Mouse (Mus musculus) ES-Bruce4 (cell line): Measurements from ENCODE around the gene Gimap5. TPM values are rescaled to one million over a fixed set of nuclear protein-coding genes. Genes with fewer than 3 reads are reported as not detected.

Source experiments
- H3K27ac ChIP-seq: 2 replicates; pipeline ENCODE4 v1.5.1; 2012; ENCODE audit warnings: low read length, inconsistent platforms; ENCODE audit not compliant: insufficient read depth
- H3K27me3 ChIP-seq: 2 replicates; pipeline ENCODE4 v1.6.1; 2012; ENCODE audit warnings: mild to moderate bottlenecking, low read length, inconsistent platforms; ENCODE audit not compliant: control insufficient read depth, poor library complexity, insufficient read depth, severe bottlenecking
- H3K36me3 ChIP-seq: 2 replicates; pipeline ENCODE4 v1.6.1; 2012; ENCODE audit warnings: inconsistent platforms, mild to moderate bottlenecking, low read length, moderate library complexity; ENCODE audit not compliant: control insufficient read depth, poor library complexity, insufficient read depth, severe bottlenecking
- H3K4me1 ChIP-seq: one replicate; pipeline ENCODE4 v1.8.1; 2011; ENCODE audit warnings: low read length; ENCODE audit not compliant: control insufficient read depth, insufficient read depth
- H3K4me3 ChIP-seq: 2 replicates; pipeline ENCODE4 v1.5.1; 2011; ENCODE audit warnings: low read depth, mild to moderate bottlenecking, low read length
- H3K9ac ChIP-seq: 2 replicates; pipeline ENCODE4 v1.6.1; 2012; ENCODE audit warnings: low read depth, mild to moderate bottlenecking, inconsistent platforms; ENCODE audit not compliant: poor library complexity, severe bottlenecking
- H3K9me3 ChIP-seq: replicated peaks from 2 replicates; pipeline ENCODE4 v1.6.1; 2012; ENCODE audit warnings: mild to moderate bottlenecking, low read length, inconsistent platforms; ENCODE audit not compliant: control insufficient read depth, poor library complexity, insufficient read depth, severe bottlenecking
- CTCF ChIP-seq: IDR thresholded peaks from one replicate; pipeline ENCODE4 v1.8.1; 2011; ENCODE audit warnings: low read depth, low read length
- EP300 ChIP-seq: IDR thresholded peaks from 2 replicates; pipeline ENCODE4 v1.6.1; 2011; ENCODE audit warnings: low read depth, low read length; ENCODE audit not compliant: insufficient read depth
- POLR2A ChIP-seq: IDR thresholded peaks from one replicate; pipeline ENCODE4 v1.8.1; 2011; ENCODE audit warnings: low read length; ENCODE audit not compliant: insufficient read depth
- polyA plus RNA-seq: library from polyadenylated mRNA; stranded (reverse); fragments of >200 nt; gene quantifications from 2 replicates; pipeline ENCODE4 v1.2.4, GENCODE M21; 2011; ENCODE audit warnings: low read depth; ENCODE audit not compliant: missing spikeins, insufficient read depth, insufficient read length

The Gimap5 gene
- polyA plus RNA-seq, 1 experiment = not detected

DNA sequence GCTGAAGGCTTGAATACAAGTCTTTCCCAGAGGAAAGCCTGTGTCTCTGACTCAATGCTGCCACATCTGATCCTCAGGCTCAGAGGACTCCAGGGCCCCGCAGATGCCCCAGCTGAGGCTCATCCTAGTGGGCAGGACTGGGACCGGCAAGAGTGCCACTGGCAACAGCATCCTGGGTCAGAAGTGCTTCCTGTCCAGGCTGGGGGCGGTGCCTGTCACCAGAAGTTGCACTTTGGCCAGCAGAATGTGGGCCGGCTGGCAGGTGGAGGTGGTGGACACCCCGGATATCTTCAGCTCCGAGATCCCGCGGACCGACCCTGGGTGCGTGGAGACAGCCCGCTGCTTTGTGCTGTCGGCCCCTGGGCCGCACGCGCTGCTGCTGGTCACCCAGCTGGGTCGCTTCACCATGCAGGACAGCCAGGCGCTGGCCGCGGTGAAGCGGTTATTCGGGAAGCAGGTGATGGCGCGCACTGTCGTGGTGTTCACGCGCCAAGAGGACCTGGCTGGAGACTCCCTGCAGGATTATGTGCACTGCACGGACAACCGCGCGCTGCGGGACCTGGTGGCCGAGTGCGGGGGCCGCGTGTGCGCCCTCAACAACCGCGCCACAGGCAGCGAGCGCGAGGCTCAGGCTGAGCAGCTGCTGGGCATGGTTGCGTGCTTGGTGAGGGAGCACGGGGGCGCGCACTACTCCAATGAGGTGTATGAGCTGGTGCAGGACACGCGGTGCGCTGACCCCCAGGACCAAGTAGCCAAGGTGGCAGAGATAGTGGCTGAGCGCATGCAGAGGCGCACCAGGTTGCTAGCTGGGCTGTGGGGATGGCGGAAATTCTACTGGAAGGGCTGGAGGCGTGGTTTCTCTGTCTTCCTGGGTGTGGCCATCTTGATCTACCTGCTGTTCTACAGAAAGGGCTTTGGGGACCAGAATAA is 3.3 kb upstream of the Gimap5 start:
- no peaks in the 10 kb centered on the region for H3K27me3 ChIP-seq
- H3K36me3 ChIP-seq = no peaks in the 10 kb centered on the region
- no peaks in the 10 kb centered on the region for H3K4me1 ChIP-seq
- H3K9me3 ChIP-seq = no peaks in the 10 kb centered on the region
- H3K4me3 ChIP-seq = peak overlapping the region; percentile 93
- TF ChIP-seq POLR2A (no peak), CTCF (no peak), EP300 (no peak)
- H3K9ac ChIP-seq = no peak overlapping the region
- no peak overlapping the region for H3K27ac ChIP-seq

DNA sequence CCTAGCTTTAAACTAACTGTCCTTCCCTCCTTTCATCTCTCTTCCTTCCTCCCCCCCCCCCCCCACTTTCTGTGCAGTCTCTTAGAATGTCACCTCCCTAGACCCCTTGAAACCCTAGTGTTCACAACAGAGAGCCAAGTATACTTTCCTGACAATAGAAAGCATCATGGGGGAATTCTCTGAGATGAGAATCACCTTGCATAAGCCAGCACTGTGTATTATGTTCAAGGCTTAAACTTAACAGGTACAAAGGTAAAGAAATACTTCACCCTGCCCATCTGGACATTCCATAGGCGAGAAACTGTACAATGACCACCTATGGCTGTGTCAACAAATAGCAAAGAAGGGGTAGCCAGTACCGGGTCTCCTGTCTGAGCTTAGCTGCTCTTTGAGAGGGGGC is 507 bp upstream of the Gimap5 start:
- no peak overlapping the region for H3K27ac ChIP-seq
- no peaks in the 10 kb centered on the region for H3K27me3 ChIP-seq
- no peak overlapping the region for H3K4me3 ChIP-seq

GRCm38 (mm10) chr6:48747091-48747966 is 1.3 kb downstream of the Gimap5 start:
- no peak overlapping the region for H3K27ac ChIP-seq
- peaks cover 6% of the 10 kb centered on the region for H3K9me3 ChIP-seq
- H3K36me3 ChIP-seq = no peaks in the 10 kb centered on the region
- no peak overlapping the region for H3K4me3 ChIP-seq
- TF ChIP-seq EP300 (no peak), CTCF (no peak), POLR2A (no peak)
- H3K9ac ChIP-seq = no peak overlapping the region
- no peaks in the 10 kb centered on the region for H3K27me3 ChIP-seq
- no peaks in the 10 kb centered on the region for H3K4me1 ChIP-seq

More for the DNA sequence above, 507 bp upstream of the Gimap5 start:
- no peaks in the 10 kb centered on the region for H3K9me3 ChIP-seq
- no peaks in the 10 kb centered on the region for H3K4me1 ChIP-seq
- no peak overlapping the region for H3K9ac ChIP-seq
- no peaks in the 10 kb centered on the region for H3K36me3 ChIP-seq
- TF ChIP-seq EP300 = no peak
- TF ChIP-seq CTCF = no peak
- no peak for TF ChIP-seq POLR2A

- H3K27me3 ChIP-seq = no peaks in the 10 kb centered on the region
- TF ChIP-seq EP300 = no peak
- no peak for TF ChIP-seq POLR2A
- no peak for TF ChIP-seq CTCF
- H3K27ac ChIP-seq = no peak overlapping the region
- no peaks in the 10 kb centered on the region for H3K36me3 ChIP-seq
- H3K9ac ChIP-seq = no peak overlapping the region
- H3K4me1 ChIP-seq = peaks cover 3% of the 10 kb centered on the region
- peaks cover 6% of the 10 kb centered on the region for H3K9me3 ChIP-seq
- no peak overlapping the region for H3K4me3 ChIP-seq
Measured at GRCm38 (mm10) chr6:48763567-48764270, 17.7 kb downstream of the Gimap5 start.

DNA sequence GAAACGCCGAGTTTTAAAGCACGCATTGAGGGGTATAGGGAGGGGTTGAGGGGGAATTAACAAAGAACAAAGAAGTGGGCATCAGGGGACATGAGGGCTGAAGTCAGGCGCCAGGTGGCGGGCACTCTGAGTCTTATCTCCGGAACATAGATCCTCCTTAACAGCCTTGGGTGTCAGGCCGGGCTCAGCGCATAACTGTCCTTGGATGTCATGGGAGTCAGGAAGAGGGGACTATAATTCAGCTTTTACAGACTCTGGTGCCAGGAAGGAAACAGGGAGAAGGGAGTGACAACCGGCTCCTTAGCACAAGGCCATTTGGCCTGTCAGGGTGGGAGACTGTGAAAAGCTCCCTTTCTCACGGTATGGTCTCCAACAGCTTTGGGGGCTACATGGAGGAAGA is 18.5 kb downstream of the Gimap5 start:
- peaks cover 3% of the 10 kb centered on the region for H3K4me1 ChIP-seq
- H3K27me3 ChIP-seq = no peaks in the 10 kb centered on the region
- H3K4me3 ChIP-seq = no peak overlapping the region
- H3K36me3 ChIP-seq = no peaks in the 10 kb centered on the region
- no peak overlapping the region for H3K9ac ChIP-seq
- peaks cover 6% of the 10 kb centered on the region for H3K9me3 ChIP-seq
- no peak overlapping the region for H3K27ac ChIP-seq
- TF ChIP-seq EP300 (no peak), POLR2A (no peak), CTCF (no peak)
